ENCODE assay signal across 8 mouse cellular contexts in the genomic region with DNA sequence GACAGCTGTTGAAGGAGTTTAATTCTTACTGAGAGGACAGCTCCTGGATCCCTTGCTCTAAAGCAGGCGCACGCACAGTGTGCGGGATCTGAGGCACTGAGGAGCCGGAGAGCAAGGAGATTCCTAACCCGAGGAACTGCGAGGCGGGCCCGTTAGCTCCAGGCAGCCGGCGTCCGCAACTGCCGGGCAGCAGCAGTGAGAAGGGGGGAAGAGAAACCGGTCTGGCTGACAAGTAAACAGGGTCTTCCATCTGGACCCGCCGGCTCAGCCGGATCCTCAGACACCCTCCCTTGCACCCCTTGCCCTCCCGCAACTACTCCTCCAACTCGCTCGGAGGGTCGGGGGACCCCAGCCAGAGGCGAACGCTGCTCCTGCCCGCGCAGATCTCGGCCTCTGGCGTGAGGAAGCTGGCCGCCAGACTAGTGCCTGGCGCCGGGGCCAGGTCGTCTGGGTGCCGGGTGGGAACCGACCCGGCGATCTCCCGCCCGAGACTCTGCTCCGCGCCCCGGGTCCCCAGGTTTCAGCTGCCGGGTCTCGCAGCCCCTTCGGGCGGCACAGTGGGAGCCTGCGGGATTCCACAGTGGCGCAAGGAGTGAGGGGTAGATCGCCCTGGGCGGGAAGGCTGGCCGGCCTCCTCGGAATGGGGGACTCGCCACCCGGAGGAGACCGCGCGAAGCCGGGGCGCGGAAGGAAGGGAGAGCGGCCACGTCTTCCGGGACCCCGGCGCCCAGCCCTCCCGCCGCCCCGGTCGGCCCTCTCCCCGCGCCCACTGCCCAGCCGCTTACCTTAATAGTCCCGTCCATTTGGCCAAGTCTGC. TPM values are rescaled to one million over a fixed set of nuclear protein-coding genes. Genes with fewer than 3 reads are reported as not detected.
A peak's percentile ranks its signal among the peaks of the same experiment; 100 is the strongest.
DNase-seq lines count a peak whose midpoint lies in the region; ATAC-seq and TF ChIP-seq lines count a peak whose summit lies in the region.

No protein-coding gene starts in this region.

- peaks cover 87% of the 10 kb centered on the region for H3K27me3 ChIP-seq in forebrain, embryonic 13.5 days
- H3K27me3 ChIP-seq in hindbrain, embryonic 16.5 days (replicated peaks; ENCODE audit: control insufficient read depth, insufficient read depth, low read length) = peaks cover 33% of the 10 kb centered on the region
- peaks cover 35% of the 10 kb centered on the region for H3K27me3 ChIP-seq in lung, embryonic 14.5 days (ENCODE audit: insufficient read depth, low read length)

- ATAC-seq in forebrain, embryonic 13.5 days = peak; percentile 57
- peak; percentile 71 for ATAC-seq in hindbrain, embryonic 16.5 days
- ATAC-seq in lung, embryonic 14.5 days (ENCODE audit: insufficient read depth) = peak; percentile 25

- WGBS in forebrain, embryonic 13.5 days = under 1% methylated on average over 70 of the region's 70 CpGs
- under 1% methylated on average over 35 of the region's 70 CpGs for WGBS in hindbrain, embryonic 16.5 days
- WGBS in lung, embryonic 14.5 days = under 1% methylated on average over 63 of the region's 70 CpGs

- peak overlapping the region; percentile 85 for H3K4me2 ChIP-seq in forebrain, embryonic 13.5 days
- peak overlapping the region; percentile 94 for H3K4me2 ChIP-seq in hindbrain, embryonic 16.5 days (ENCODE audit: low read length)
- peak overlapping the region; percentile 97 for H3K4me2 ChIP-seq in lung, embryonic 14.5 days

- no peaks in the 10 kb centered on the region for H3K9me3 ChIP-seq in forebrain, embryonic 13.5 days (replicated peaks)
- H3K9me3 ChIP-seq in hindbrain, embryonic 16.5 days (ENCODE audit: control insufficient read depth, low read length) = 0 out of 2 replicates have a peak, but pooled peaks cover 3% of the 10 kb centered on the region
- H3K9me3 ChIP-seq in lung, embryonic 14.5 days (ENCODE audit: low read depth, low read length) = no peaks in the 10 kb centered on the region

- peak overlapping the region; percentile 67 for H3K9ac ChIP-seq in forebrain, embryonic 13.5 days
- H3K9ac ChIP-seq in hindbrain, embryonic 16.5 days (ENCODE audit: low read depth, low read length) = peak overlapping the region; percentile 57
- peak overlapping the region; percentile 91 for H3K9ac ChIP-seq in lung, embryonic 14.5 days

- intact Hi-C loops in left cerebral cortex, postnatal 4 days (cut with DNase I) = no loop called here

- H3K4me1 ChIP-seq in forebrain, embryonic 13.5 days = peaks cover 42% of the 10 kb centered on the region
- H3K4me1 ChIP-seq in hindbrain, embryonic 16.5 days (ENCODE audit: control insufficient read depth, insufficient read depth, low read depth, low read length) = peaks cover 36% of the 10 kb centered on the region
- peaks cover 29% of the 10 kb centered on the region for H3K4me1 ChIP-seq in lung, embryonic 14.5 days (ENCODE audit: insufficient read depth)

- H3K4me3 ChIP-seq in forebrain, embryonic 13.5 days = peak overlapping the region; percentile 50
- peak overlapping the region; percentile 53 for H3K4me3 ChIP-seq in hindbrain, embryonic 16.5 days (ENCODE audit: low read length)
- H3K4me3 ChIP-seq in lung, embryonic 14.5 days (ENCODE audit: low read depth, low read length) = peak overlapping the region; percentile 78

- no peaks in the 10 kb centered on the region for H3K36me3 ChIP-seq in forebrain, embryonic 13.5 days (ENCODE audit: poor library complexity, severe bottlenecking)
- H3K36me3 ChIP-seq in hindbrain, embryonic 16.5 days (ENCODE audit: control insufficient read depth, insufficient read depth, low read length) = no peaks in the 10 kb centered on the region
- no peaks in the 10 kb centered on the region for H3K36me3 ChIP-seq in lung, embryonic 14.5 days (ENCODE audit: insufficient read depth)

- no peak overlapping the region; the same call in 1 of the 2 replicates for H3K27ac ChIP-seq in forebrain, embryonic 13.5 days
- peak overlapping the region; percentile 63 for H3K27ac ChIP-seq in hindbrain, embryonic 16.5 days (ENCODE audit: low read depth, low read length)
- peak overlapping the region; percentile 93 for H3K27ac ChIP-seq in lung, embryonic 14.5 days (ENCODE audit: low read depth)

- no peak for TF ChIP-seq CTCF in lung, embryonic 14.5 days (IDR thresholded peaks at IDR 0.05; ENCODE audit: low read depth)

- peak; percentile 21 to 28 for DNase-seq in cerebellum, postnatal 25 days
- no peak for DNase-seq in cerebellum, adult 8-10 months
- DNase-seq in NIH3T3 (ENCODE audit: low read depth) = peak; percentile 15
- DNase-seq in lung, embryonic 14.5 days = peak; percentile 68
- DNase-seq in retina, postnatal 1 day = peak; percentile 57
- no peak for DNase-seq in left cerebral cortex, postnatal 4 days

RNA-seq across cellular contexts. Expression of gene Fli1, which starts 2.0 kb away (rescaled TPM):
- polyA plus RNA-seq in forebrain, embryonic 13.5 days (2015; fragmentation: Nextera tagmentation; extraction: Ambion mirVana) = 7.0 TPM in 2 replicates
- 6.4 and 8.4 TPM in 2 replicates for polyA plus RNA-seq in hindbrain, embryonic 16.5 days (2015; fragmentation: Nextera tagmentation; extraction: Ambion mirVana)
- polyA plus RNA-seq in lung, embryonic 14.5 days (2014; fragmentation: Nextera tagmentation; extraction: Ambion mirVana) = 35.7 and 37.8 TPM in 2 replicates
- total RNA-seq in left cerebral cortex, postnatal 4 days (2021) = 1 to 10 TPM; 8.5 to 10.0 TPM

Comparison
In these comparisons a context has a peak if more than half of its experiments do, and no peak if none do; other contexts are left out.
1. DNase-seq: peak in cerebellum, postnatal 25 days (2 of 2), NIH3T3 (single experiment), lung, embryonic 14.5 days (single experiment) and retina, postnatal 1 day (single experiment); none in cerebellum, adult 8-10 months (single experiment) and left cerebral cortex, postnatal 4 days (single experiment).
2. Peak in every context shown above with its lines, with median percentiles within 50 percentile points of each other: ATAC-seq, H3K4me2 ChIP-seq, H3K4me3 ChIP-seq and H3K9ac ChIP-seq.